Mouse (Mus musculus) kidney, adult 11 months (tissue): ENCODE data around the gene Aqp6.

Experiments
- DNase-seq: peaks from one replicate; pipeline ENCODE4 v3.0.0; 2022

Aqp6 gene

DNA sequence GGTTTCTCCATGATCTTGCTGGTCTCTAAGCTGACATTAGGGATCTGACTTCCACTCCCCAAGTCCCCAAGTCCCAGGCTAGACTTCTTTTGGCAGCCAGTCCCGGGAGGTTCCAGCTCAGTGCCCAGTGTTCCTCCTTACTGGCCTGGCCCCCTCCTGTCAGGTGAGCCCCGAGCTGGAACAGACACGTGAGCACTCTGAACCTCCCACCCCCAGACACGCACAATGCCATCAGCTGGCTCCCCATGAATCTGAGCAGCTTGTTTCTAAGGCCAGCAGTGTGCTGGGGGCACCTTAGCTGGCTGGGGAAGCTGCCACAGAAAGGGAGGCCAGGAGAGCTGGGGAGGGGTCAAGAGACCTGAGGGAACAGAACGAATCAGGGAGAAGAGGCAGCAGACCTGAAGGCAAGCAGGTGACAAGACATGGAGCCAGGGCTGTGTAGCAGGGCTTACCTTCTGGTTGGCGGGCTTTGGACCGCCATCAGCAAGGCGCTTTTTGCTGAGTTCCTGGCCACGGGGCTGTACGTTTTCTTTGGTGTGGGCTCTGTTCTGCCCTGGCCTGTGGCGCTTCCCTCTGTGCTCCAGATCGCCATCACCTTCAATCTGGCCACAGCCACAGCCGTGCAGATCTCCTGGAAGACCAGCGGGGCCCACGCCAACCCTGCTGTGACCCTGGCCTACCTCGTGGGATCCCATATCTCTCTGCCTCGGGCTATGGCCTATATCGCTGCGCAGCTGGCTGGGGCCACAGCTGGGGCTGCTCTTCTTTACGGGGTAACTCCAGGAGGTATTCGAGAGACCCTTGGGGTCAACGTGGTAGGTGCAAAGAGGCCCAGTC, at the start of gene Aqp6:
Gene Aqp6 (plus strand): TSS at position 415 of the 837 bp plus-strand sequence.
- no peak for DNase-seq

DNA sequence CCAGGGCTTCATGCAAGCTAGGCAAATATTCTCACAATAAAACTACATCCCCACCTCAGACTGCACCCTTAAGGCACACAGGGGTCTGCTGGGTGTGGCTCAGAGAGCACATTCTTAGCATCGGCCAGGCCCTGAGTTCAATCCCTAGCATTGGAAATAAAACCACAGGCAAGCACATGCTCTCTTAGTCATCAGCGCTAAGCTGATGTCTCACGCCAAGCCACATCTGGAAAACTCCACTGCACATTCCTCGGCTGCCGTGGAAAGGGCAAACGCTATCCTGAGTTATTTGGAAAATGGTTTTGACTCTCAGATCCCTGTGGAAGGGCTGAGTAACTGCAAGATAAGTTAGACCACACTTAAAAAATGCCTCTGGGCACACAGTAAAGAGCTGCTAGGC, 47.4 kb upstream of the Aqp6 start:
- DNase-seq = no peak

DNA sequence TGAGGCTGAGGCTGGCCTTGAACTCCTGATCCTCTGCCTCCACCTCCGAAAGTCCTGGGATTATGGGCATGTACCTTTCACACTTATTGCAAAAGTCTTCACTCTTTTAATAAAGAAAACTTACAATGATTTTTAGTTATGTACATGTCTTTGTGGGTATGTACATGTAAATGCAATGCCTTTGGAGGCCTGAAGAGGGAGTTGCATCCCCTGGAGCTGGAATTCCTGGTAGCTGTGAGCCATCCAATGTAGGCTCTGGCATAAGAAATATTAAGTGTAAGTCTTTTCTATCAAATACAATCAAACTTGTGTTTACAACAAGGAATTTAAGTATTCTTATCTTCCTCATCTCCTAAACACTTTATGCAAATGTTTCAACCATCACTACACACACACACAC, 42.3 kb upstream of the Aqp6 start:
- no peak for DNase-seq

DNA sequence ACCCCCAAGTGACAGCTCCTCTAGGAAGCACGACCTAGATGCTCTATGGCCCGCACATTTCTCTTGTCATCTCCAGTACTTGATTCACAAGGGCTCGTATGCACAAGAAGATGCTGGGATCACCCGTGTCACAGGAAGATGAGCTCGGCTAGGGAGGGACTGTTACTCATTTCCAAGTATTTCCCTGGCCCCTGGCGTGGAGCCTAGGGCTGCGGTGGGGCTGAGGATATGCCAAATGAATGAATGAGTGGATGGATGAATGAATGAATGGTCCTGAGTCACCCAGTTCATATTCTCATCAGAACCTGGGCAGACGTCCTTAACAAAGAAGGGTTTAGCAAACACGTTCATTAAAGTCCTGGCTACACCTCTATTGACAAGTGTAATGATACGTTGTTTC, 41.0 kb upstream of the Aqp6 start:
- DNase-seq = no peak

DNA sequence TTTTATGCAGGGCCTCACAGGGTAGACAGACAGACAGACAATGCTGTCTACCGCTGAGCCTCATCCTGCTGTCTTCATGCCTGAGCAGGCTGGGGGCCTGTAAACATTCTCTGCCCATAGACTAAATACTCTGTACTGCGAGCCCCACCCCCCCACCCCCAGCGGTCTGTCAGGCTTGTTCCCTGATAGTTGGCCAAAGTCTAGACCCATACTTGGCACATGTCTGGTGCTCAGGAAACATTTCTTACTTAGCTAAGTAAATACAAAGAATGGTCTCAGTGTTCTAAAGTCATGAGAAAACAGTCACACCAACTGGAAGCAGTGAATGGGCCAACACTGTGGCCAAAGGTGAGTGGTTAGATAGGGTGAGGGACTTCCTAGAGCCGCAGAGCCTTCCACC, 33.8 kb upstream of the Aqp6 start:
- no peak for DNase-seq

DNA sequence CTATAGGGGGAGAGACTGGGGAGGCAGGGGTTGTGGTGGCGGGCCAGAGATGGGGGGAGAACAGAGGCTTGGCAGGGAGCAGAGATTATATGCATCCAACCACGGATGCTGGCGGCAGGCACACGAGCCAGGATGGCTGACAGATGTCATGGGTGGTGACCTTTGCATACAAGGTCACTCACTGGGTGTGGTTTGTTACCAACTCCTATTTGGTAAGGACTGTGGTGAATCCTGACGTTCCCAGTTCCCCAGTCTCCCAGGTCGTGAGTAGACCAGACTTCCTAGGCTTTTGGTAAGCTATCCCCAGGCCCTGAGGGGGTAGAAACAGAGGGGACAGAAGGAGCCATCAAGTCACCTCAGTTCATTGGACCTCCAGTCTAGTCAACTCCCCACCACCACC, 32.5 kb upstream of the Aqp6 start:
- no peak for DNase-seq

DNA sequence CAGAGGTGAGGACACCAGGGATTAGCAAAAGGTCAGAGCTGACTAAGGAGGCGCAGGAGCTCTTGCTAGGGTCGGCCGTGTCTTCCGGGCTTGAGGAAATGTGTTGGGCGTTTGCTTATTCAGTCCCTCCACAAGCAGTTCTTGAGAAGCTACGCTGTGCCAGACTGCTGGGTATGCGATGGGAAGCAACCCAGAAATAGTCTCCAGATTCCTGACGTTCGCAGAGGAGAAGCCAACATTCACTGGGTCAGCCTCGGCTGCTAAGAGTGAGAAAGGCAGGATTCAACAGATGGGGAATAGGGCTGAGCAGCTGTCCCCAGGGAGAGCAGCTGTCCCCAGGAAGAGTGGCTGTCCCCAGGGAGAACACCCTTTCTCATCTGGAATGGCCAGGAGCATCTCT, 32.1 kb upstream of the Aqp6 start:
- DNase-seq = no peak

DNA sequence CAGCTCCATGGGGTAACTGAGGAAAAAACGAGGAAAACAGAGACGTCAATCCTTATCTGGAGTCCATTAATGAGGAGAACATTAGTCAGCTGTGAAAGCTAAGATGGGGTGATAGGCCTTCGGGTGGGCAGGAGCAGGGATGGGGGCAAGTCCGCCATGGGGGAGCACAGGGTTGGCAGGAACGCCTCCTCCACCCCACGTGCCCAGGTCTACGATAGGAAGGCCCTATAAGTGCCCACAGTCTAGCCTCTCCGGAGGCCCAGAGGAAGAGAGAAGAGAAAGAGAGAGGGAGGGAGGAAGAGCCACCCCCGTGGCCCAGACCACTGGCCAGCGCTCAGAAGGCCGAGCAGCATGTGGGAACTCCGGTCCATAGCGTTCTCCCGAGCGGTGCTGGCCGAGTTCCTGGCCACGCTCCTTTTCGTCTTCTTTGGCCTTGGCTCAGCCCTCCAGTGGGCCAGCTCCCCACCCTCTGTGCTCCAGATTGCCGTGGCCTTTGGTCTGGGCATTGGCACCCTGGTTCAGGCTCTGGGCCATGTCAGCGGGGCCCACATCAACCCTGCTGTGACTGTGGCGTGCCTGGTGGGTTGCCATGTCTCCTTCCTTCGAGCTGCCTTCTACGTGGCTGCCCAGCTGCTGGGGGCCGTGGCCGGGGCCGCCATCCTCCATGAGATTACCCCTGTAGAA, 22.3 kb upstream of the Aqp6 start, which contains the start of gene Aqp2:
Gene Aqp2 (plus strand): TSS at position 254 of the 684 bp plus-strand sequence.
- peak; percentile 32 for DNase-seq

DNA sequence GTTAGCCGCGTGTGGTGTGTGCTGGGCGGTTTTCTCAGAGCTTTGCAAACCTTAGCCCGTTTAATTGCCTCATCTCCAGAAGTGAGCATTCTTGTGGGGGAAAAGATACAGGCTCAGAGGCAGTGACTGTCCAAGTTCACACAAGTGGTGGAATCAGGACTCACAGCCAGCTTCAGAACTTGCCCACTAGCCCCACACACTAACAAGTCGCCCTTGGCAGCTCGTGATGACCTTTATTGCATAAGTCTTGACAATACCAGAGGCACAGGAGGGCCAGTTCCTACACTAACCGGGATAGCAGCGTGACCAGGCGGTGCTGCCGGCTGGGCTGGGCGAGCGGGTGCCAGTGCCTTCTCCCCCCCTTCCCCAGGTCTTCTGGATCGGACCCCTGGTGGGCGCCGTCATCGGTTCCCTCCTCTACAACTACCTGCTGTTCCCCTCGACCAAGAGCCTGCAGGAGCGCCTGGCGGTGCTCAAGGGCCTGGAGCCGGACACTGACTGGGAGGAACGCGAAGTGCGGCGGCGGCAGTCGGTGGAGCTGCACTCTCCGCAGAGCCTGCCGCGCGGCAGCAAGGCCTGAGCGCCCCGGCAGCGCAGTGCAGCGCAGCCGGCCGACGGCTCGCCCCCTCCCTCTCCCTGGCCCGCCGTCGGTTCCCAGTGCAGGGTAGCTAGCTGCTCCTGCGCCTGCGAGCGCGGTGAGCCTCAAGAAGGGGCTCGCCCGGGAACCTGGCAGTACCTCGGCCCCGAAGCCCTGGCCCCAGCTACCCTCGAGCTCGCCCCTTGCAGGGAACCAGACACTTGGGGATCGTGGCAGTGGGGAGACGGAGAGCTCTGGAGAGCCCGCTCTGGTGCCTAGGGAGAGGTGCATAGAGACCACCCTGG, 17.5 kb upstream of the Aqp6 start:
- DNase-seq = peak; percentile 36

DNA sequence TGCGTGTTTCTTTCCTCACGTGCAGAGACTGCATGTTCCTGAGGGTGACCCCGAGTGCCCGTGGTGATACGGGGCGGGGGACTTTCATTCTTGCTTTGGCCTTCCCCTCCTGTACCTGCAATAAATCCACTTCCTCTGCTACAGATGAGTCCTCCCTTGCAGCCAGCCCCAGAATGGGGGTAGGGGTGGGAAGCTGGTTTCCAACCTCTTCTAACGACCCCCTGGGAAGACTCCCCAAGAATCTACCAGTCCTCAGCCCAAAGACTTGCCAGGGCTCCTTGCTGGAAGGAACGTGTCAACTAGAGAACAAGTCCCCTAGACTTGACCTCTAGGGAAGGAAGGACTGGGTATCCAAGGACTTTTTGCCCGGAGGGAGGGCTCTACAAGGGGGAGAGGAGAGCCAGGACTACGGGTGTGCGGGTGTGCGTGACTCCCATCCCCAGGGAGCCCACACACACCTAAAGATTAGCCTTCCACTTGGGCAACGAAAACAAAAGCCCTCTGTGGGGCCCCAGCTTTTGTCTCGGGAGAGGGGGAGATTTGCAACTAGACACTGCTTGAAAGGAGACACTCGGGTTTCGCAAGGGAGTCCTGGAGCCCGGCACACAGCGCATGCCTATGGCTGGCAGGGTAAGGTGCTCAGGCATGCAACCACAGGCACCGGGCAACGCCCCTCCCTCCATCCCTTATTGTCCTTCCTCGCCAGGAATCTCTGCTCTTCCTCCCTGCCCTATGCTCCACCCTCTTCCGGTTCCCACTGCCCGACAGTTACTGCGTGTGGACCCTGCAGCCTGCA, 16.6 kb upstream of the Aqp6 start:
- DNase-seq = no peak

DNA sequence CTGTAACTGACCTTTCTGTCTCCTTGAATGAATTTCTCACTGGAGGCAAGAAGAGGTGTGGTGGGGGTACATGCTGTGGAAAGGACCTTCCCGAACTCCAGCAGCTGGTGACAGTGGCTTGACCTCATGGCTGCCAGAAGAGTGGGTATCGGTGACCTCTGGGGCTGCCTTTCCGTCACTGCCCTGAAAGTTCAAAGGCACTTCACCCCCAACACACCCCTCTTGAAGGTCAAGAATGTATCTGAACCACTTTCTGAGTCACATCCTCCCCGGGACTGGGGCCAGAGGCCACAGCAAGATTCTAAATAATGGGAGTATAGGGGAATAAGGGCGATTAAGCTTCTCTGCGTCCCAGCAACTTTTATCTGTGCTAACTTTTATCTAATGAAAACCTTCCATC, 15.5 kb upstream of the Aqp6 start:
- no peak for DNase-seq

DNA sequence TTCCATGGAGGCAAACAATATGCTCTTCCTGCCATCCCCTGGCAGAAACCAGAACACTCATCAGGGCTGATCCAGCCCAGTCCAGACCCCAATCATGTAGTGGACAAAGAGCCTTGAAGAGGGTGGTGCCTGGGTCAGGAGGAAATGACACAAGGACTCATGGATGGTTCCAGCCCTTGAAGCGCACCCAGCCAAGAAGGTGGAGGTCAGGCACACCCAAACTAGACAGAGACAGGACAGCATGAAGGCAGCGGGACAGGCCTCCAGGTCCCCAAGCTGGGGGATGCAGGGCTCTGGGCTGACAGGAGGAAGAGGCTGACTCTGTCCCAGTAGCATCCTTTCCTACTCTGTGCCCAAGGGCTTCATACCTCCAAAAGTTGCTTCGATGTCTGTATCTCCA, 14.7 kb upstream of the Aqp6 start:
- no peak for DNase-seq

DNA sequence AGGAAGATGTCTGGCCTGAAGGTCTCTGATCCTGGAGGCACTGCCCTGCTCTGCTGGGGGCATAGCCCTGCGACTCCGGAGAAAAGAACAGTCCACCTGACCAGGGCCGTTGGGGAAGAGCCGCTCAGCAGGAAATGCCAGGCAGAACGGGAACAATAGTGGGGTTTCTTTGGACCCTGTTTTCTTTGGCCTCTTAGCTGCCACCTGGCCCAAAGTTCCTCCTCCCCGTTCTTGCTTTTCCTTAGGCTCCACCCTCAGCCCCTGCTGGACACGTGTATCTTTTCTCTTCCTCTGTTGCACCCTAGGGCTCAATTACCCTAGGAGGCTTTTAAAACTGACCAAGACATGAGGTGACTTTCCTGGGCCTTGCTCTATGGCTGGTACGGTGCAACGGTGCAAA, 12.0 kb upstream of the Aqp6 start:
- DNase-seq = no peak

DNA sequence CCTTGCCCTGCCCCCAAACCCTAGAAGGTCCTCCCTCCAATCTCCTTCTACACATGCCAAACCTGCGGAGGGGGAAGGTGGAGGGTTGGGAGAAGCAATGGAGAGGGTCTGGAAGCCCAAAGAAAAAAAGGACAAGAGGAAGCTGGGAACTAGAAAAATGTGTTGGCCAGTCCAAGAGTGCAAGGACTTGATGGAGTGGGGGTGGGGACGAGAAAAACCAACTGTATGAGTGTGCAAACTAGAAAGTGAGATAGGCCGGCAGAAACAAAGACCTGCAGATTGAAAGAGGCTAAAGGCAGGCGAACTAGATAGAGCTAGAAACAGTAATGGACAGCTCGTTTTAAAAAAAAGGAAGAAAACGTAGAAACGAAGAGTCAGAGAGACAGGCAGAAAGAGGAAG, 11.5 kb upstream of the Aqp6 start:
- DNase-seq = no peak

DNA sequence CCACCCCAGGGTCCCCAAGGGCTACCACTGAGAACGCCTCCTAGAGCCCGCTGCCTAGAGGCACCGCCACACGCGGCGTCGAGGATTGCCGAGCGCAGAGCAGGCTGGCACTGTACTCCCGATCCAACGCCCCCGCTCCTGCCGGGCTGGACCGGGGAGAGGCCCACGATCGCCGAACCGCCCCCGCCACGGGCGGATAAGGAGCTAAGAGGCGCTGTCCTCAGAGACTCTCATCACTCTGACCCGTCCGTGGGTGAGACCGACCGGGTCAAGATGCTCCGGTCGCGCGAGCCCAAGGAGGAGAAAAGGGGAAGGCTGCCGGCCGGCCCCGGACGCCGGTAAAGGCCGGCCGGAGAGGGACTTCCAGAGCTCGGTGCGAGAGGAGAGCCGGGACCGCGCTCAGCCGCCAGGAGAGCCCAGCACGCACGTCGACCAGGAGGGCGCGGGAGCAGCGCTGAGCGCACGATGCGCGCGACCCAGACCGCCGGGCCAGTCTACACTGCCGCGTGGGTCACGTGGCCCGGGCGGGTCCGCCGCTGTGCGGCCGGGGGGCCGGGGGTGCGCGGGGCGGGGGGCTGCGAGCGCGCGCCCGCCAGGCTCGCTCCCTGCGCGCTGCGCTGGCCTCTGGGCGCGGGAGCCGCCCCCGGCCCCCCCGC, 10.6 kb upstream of the Aqp6 start, which contains the start of gene Aqp5:
Gene Aqp5 (plus strand): TSS at position 354 of the 656 bp plus-strand sequence.
- DNase-seq = no peak

DNA sequence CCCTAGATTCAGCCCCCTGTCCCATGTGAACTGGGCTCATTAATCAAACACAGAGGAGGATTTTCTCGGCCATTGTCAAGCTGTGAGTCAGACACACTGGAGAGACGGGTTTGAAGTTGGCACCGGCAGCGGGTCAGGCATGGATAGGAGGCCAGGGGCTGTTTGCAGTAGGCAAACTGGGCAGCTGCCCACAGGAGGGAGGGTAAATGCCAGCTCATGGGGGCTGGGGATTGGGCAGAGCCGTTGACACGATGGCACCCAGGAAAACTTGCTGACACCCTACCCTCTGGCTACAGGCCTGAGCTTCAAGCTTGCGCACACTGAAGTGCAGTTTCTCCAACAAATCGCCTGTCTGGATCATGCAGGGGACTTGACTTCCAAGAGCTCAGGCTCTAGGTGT, 9.0 kb upstream of the Aqp6 start:
- no peak for DNase-seq

DNA sequence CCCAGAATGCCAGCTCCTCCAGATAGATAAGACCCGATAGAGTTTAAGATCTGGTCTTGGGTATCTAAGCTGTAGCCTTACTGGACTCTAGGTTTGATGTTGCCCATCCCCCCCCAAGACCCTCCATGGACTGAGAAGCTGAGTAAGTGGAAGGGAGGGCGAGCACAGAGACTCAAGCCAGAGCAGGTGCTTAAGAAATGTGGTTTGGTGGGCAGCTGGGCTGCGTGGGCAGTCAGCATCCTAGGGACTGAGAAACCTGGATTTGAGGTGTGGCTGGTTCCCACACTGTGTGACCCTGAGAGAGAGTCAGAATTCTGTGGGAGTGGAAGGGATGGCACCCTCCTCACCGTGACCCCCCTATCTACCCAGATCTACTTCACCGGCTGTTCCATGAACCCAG, 8.3 kb upstream of the Aqp6 start:
- DNase-seq = no peak

DNA sequence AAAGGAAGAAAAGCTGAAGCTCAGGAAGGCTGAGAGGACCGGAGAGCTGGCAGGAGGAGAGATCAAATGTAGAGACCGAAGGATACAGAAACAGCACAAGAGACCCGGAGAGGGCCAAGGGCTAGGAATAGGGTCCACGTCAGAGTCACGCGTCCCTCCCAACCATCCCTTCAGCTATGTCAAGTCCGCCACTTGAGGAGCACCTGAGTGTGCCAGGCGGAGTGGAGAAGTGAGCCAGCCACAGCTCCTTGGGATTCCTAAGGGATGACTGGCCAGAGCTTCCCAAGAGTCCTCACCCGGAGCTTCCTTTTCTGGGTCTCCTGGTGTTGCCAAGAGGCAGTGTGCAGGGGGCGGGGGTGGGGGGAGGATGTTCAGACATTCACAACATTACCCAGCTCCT, 6.2 kb upstream of the Aqp6 start:
- no peak for DNase-seq

DNA sequence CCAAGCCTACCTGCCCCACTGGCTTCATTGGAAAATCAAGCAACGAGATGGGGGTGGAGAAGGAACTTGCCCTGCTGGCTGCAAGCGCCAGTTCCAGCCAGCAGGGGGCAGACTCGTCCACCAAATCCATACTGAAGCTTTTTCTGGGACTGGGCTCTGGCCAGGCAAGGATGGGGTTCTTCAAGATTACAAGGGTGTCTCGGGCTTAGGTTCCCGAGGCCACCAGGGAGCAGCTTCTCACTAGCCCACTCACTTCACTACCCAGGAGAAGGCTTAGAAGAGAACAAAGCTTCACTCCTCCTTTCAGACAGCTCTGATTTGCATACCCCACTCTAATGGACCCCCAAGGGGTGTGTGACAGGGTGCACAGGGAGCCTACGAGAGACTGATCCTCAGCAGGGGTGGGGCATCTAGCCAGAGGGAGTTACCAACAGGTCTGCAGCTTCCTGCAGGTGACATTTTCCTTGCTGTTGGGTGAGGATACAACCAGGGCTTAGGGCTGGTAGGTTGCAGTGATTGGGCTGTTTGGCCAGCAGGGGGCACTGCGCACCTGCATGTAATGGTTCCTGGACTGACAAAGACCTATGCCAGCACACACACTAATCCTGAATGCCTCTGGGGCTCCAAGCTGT, 5.0 kb upstream of the Aqp6 start:
- peak; percentile 78 for DNase-seq

DNA sequence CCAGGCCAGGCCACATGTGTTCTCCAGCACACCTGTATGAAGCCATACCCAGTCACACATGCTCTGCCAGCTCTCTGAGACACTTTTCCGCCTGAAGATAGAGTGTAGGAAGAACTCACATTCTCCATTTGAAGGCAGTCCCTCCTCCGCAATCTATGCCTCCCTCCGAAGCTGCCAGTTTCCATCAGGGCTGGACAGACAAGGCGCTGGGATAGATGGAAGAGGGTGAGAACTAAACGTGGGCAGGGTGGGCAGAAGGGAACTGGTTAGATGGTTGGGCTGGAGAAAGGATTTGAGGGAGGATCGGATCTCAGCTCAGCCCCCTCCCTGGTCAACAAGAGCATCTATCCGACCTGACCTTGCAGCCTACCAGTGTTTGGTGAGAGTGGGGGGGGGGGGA, 4.4 kb upstream of the Aqp6 start:
- DNase-seq = no peak

DNA sequence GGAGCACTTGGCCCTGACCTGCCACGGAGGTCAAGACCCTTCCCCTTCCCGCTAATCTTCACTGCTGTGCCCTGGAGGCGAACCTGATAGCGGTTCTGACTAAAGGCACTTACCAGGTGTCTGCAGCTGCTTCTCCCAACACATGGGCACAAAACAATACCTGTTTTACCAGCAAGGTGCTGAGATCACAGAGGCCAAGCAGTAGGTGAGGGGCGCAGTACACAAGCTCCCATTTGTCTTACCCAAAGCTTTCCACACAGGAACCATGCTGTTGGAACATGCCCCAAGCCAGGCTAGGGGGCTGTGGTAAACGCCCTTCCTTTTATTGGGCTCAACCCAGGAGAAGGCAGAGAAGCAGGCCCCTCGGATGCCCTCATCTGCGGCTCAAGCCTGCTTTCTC, 3.6 kb upstream of the Aqp6 start:
- DNase-seq = no peak
